Mouse (Mus musculus): Measurements from ENCODE around the gene Parvb. TPM values are rescaled to one million over a fixed set of nuclear protein-coding genes. Genes with fewer than 3 reads are reported as not detected.

The Parvb gene
- total and polyA plus RNA-seq, 2 experiments from 2014 or later: 6.2 to 9.5 TPM

DNA sequence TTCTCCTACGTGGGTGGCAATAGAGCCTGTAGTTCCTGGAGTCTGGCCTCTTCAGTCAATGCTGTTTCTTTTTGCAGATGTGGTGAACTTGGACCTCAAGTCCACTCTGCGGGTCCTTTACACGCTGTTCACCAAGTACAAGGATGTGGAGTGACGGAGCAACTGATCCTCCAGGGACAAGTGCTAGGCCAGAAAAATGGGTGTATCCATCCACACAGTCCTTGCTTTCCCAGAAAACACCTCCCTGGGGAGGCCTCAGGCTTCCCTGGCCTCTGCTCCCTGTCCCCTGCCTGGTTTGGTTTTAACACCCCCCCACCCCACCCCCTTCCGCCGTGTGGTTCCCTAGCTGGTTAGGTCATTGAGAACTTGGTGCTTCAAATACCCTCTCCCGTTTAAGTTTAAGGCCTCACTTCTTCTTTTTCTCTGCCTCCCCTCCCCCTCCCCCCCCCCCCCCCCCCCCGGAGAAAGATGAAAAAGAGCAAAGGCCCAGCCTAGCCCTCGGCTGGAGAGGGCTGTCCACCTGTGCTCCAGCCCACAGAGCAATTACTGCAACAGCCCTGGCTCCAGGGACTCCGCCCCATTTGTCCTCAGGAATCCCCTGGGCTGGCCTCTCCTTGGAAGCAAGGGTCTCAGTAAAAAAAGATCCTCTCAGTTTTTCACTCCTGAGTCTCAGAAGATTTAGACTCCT is 81.2 kb downstream of the Parvb start:
- Histone ChIP-seq H3K36me3 (ENCODE audit: insufficient read depth, low read length) (no peaks in the 10 kb centered on the region), H3K4me1 (ENCODE audit: insufficient read depth, low read length) (peaks cover 18% of the 10 kb centered on the region; the same call in 1 of the 2 replicates), H3K9ac (replicated peaks; ENCODE audit: low read length) (no peak overlapping the region), H3K27ac (no peak overlapping the region), H3K27me3 (ENCODE audit: insufficient read depth, low read length) (no peaks in the 10 kb centered on the region), H3K9me3 (ENCODE audit: low read length) (no peaks in the 10 kb centered on the region), H3K4me2 (ENCODE audit: low read depth, low read length) (no peak overlapping the region), H3K4me3 (ENCODE audit: low read length) (no peak overlapping the region)
- 59% methylated on average over 10 of the region's 10 CpGs for WGBS
- no peak for TF ChIP-seq CTCF (IDR thresholded peaks at IDR 0.05; ENCODE audit: low read depth)
- DNase-seq (ENCODE audit: low spot score) (no peak), ATAC-seq (no peak)

- TF ChIP-seq CTCF (IDR thresholded peaks at IDR 0.05; ENCODE audit: low read depth): no peak
- Histone ChIP-seq H3K4me3 (ENCODE audit: low read length) (no peak overlapping the region), H3K4me2 (ENCODE audit: low read depth, low read length) (no peak overlapping the region), H3K27me3 (ENCODE audit: insufficient read depth, low read length) (no peaks in the 10 kb centered on the region), H3K4me1 (ENCODE audit: insufficient read depth, low read length) (peaks cover 18% of the 10 kb centered on the region; the same call in 1 of the 2 replicates), H3K27ac (no peak overlapping the region), H3K9ac (replicated peaks; ENCODE audit: low read length) (no peak overlapping the region), H3K9me3 (ENCODE audit: low read length) (no peaks in the 10 kb centered on the region), H3K36me3 (ENCODE audit: insufficient read depth, low read length) (no peaks in the 10 kb centered on the region)
- ATAC-seq (no peak), DNase-seq (ENCODE audit: low spot score) (no peak)
- 35% methylated on average over 9 of the region's 9 CpGs for WGBS
Observed at GRCm38 (mm10) chr15:84313566-84313878, 81.7 kb downstream of the Parvb start.

DNA sequence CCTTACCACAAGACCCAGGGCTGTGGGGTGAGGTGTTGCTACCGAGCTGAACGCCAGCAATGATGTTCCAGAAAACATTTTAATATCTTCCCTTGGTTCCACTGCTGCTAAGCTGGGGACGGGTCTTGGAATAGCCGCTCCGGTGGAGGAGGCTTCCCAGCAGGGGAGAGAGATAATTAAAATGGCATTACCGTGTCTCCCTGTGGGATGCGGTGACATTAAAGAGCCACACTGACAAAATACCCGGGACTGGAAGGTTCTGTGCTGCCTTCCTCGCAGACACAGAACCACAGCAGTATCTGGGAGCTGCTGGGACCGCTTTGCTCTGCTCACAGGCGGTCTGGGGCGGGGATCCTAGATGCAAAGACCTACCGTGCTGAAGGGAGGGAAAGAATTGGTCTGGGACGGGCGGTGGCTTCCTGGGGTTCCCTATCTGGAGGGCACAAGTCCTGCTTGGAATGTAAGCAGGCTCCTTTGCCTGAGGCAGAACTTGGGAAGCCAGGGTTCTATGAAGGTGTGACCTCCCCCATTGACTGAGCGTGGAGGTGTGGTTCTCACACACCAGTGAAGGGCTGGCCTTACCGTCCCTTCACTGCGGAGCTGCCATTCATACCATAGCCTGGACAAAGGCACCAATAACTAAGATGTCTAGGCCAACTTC is 82.7 kb downstream of the Parvb start:
- WGBS: 32% methylated on average over 18 of the region's 18 CpGs
- no peak overlapping the region for H3K4me2 ChIP-seq (ENCODE audit: low read depth, low read length)
- peaks cover 18% of the 10 kb centered on the region; the same call in 1 of the 2 replicates for H3K4me1 ChIP-seq (ENCODE audit: insufficient read depth, low read length)
- DNase-seq (ENCODE audit: low spot score) (peak; percentile 63), ATAC-seq (no peak)
- no peaks in the 10 kb centered on the region for H3K36me3 ChIP-seq (ENCODE audit: insufficient read depth, low read length)
- TF ChIP-seq CTCF (IDR thresholded peaks at IDR 0.05; ENCODE audit: low read depth): no peak
- H3K27me3 ChIP-seq (ENCODE audit: insufficient read depth, low read length): no peaks in the 10 kb centered on the region
- H3K27ac ChIP-seq: peak overlapping the region; percentile 62; the same call in 1 of the 2 replicates
- no peak overlapping the region for H3K9ac ChIP-seq (replicated peaks; ENCODE audit: low read length)
- H3K9me3 ChIP-seq (ENCODE audit: low read length): no peaks in the 10 kb centered on the region
- no peak overlapping the region for H3K4me3 ChIP-seq (ENCODE audit: low read length)

- no peak for TF ChIP-seq CTCF (IDR thresholded peaks at IDR 0.05; ENCODE audit: low read depth)
- no peaks in the 10 kb centered on the region for H3K9me3 ChIP-seq (ENCODE audit: low read length)
- H3K9ac ChIP-seq (replicated peaks; ENCODE audit: low read length): no peak overlapping the region
- DNase-seq (ENCODE audit: low spot score) (peak; percentile 58), ATAC-seq (0 out of 2 replicates have a peak, but pooled peaks have one; percentile 40)
- no peak overlapping the region for H3K4me3 ChIP-seq (ENCODE audit: low read length)
- peak overlapping the region; percentile 62; the same call in 1 of the 2 replicates for H3K27ac ChIP-seq
- peaks cover 18% of the 10 kb centered on the region; the same call in 1 of the 2 replicates for H3K4me1 ChIP-seq (ENCODE audit: insufficient read depth, low read length)
- H3K4me2 ChIP-seq (ENCODE audit: low read depth, low read length): no peak overlapping the region
- no peaks in the 10 kb centered on the region for H3K27me3 ChIP-seq (ENCODE audit: insufficient read depth, low read length)
- WGBS: 36% methylated on average over 15 of the region's 15 CpGs
- H3K36me3 ChIP-seq (ENCODE audit: insufficient read depth, low read length): no peaks in the 10 kb centered on the region
Observed at GRCm38 (mm10) chr15:84315276-84316046, 83.6 kb downstream of the Parvb start.

DNA sequence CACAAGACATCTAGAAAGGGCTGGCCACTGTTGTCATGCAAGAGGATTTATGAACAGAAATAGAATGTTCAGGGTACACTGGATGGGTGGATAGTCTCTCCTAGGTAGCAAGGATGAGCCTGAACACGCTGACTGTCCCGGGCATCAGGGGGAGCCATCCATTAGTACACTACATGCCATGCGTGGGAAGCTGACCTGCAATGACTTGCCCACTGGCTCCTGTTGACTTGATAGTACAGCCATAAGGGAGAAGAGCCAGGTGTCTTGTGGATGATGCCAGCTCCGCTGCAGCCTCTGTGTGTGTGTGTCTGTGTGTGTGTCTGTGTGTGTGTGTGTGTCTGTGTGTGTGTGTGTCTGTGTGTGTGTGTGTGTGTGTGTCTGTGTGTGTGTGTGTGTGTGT is 87.5 kb downstream of the Parvb start:
- Histone ChIP-seq H3K9me3 (ENCODE audit: low read length) (no peaks in the 10 kb centered on the region), H3K27me3 (ENCODE audit: insufficient read depth, low read length) (no peaks in the 10 kb centered on the region), H3K4me1 (ENCODE audit: insufficient read depth, low read length) (peaks cover 14% of the 10 kb centered on the region; the same call in 1 of the 2 replicates), H3K36me3 (ENCODE audit: insufficient read depth, low read length) (no peaks in the 10 kb centered on the region), H3K9ac (replicated peaks; ENCODE audit: low read length) (no peak overlapping the region), H3K4me2 (ENCODE audit: low read depth, low read length) (no peak overlapping the region), H3K4me3 (ENCODE audit: low read length) (no peak overlapping the region), H3K27ac (no peak overlapping the region)
- ATAC-seq: no peak
- WGBS: 92% methylated on average over 4 of the region's 4 CpGs
- TF ChIP-seq CTCF (IDR thresholded peaks at IDR 0.05; ENCODE audit: low read depth): no peak
- no peak for DNase-seq (ENCODE audit: low spot score)

DNA sequence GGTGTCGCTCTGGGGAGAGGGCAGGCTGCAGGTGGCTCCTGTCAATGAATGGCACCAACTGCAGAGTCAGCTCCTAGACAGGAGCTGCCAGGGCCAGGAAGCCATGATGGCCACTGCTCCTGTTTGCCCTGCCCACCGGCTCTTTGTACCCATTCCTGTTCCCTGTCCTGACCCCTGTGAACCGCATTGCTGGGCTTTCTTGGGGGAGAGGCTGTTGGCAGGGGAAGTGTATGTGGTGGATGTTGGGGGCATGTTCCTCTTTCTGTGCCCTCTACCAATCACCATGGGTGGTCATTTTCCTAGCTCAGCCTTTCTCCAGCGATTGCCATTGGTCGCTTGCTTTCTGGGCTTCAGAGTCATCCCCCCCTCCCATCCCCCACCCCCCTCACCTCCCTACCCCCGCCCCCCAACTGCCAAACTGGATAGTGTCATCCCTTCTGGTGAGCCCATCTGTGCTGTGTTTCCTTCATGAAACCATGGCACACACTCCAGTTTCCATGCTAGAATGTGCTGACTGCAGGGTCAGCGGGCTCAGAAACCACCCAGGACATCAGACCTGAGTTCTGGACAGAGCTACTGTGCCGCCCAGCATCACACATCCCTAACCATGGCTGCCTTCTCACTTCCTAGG is 89.8 kb downstream of the Parvb start:
- no peaks in the 10 kb centered on the region for H3K9me3 ChIP-seq (ENCODE audit: low read length)
- WGBS: 68% methylated on average over 8 of the region's 8 CpGs
- ATAC-seq (0 out of 2 replicates have a peak, but pooled peaks have one; percentile 31), DNase-seq (ENCODE audit: low spot score) (peak; percentile 48)
- H3K36me3 ChIP-seq (ENCODE audit: insufficient read depth, low read length): no peaks in the 10 kb centered on the region
- no peaks in the 10 kb centered on the region for H3K27me3 ChIP-seq (ENCODE audit: insufficient read depth, low read length)
- H3K4me1 ChIP-seq (ENCODE audit: insufficient read depth, low read length): no peaks in the 10 kb centered on the region
- no peak overlapping the region for H3K9ac ChIP-seq (replicated peaks; ENCODE audit: low read length)
- no peak overlapping the region for H3K4me3 ChIP-seq (ENCODE audit: low read length)
- TF ChIP-seq CTCF (IDR thresholded peaks at IDR 0.05; ENCODE audit: low read depth): no peak
- H3K4me2 ChIP-seq (ENCODE audit: low read depth, low read length): no peak overlapping the region
- no peak overlapping the region for H3K27ac ChIP-seq

All from hindbrain, postnatal 0 days (tissue).